Mouse (Mus musculus): ENCODE results near the gene Gpr119.

Gpr119 gene

GRCm38 (mm10) chrX:48674171-48674570 is at the start of gene Gpr119:
TSS of gene Gpr119 (minus strand) at chrX:48674478.
- in situ Hi-C loops (cut with MboI; ENCODE audit: low pct_unique_long_range_greater_than_20kb in 1 of 2, low sequenced_read_pairs in 2 of 2, unreplicated experiment in 1 of 2), result loop anchor here in 1 of 2 experiments (25.0 kb wide), 1 partner anchor 588 kb away; no protein-coding TSS in a partner anchor

GRCm38 (mm10) chrX:48712846-48713245 is 38.6 kb upstream of the Gpr119 start:
- in situ Hi-C loops (cut with MboI; ENCODE audit: low pct_unique_long_range_greater_than_20kb in 1 of 2, low sequenced_read_pairs in 2 of 2, unreplicated experiment in 1 of 2), result no loop called here

- in situ Hi-C loops (cut with MboI; ENCODE audit: low pct_unique_long_range_greater_than_20kb in 1 of 2, low sequenced_read_pairs in 2 of 2, unreplicated experiment in 1 of 2), result no loop called here
Measured at GRCm38 (mm10) chrX:48709701-48710100, 35.4 kb upstream of the Gpr119 start.

GRCm38 (mm10) chrX:48694864-48695371 is 20.6 kb upstream of the Gpr119 start, which contains the start of gene Rbmx2:
TSS of gene Rbmx2 (plus strand) at chrX:48695004.
- in situ Hi-C loops (cut with MboI; ENCODE audit: low pct_unique_long_range_greater_than_20kb in 1 of 2, low sequenced_read_pairs in 2 of 2, unreplicated experiment in 1 of 2), result loop anchor here in 1 of 2 experiments (25.0 kb wide), 1 partner anchor 617 kb away; no protein-coding TSS in a partner anchor

- in situ Hi-C loops (cut with MboI; ENCODE audit: low pct_unique_long_range_greater_than_20kb in 1 of 2, low sequenced_read_pairs in 2 of 2, unreplicated experiment in 1 of 2), result loop anchor here in 1 of 2 experiments (25.0 kb wide), 1 partner anchor 618 kb away; no protein-coding TSS in a partner anchor
Measured at GRCm38 (mm10) chrX:48694460-48694859, 20.2 kb upstream of the Gpr119 start.

GRCm38 (mm10) chrX:48683857-48684256 is 9.6 kb upstream of the Gpr119 start:
- in situ Hi-C loops (cut with MboI; ENCODE audit: low pct_unique_long_range_greater_than_20kb in 1 of 2, low sequenced_read_pairs in 2 of 2, unreplicated experiment in 1 of 2), result loop anchor here in 1 of 2 experiments (25.0 kb wide), 1 partner anchor 628 kb away; no protein-coding TSS in a partner anchor

- in situ Hi-C loops (cut with MboI; ENCODE audit: low pct_unique_long_range_greater_than_20kb in 1 of 2, low sequenced_read_pairs in 2 of 2, unreplicated experiment in 1 of 2), result loop anchor here in 1 of 2 experiments (25.0 kb wide), 1 partner anchor 629 kb away; no protein-coding TSS in a partner anchor
Measured at GRCm38 (mm10) chrX:48683451-48683850, 9.2 kb upstream of the Gpr119 start.

GRCm38 (mm10) chrX:48671714-48672113 is 2.6 kb downstream of the Gpr119 start:
- in situ Hi-C loops (cut with MboI; ENCODE audit: low pct_unique_long_range_greater_than_20kb in 1 of 2, low sequenced_read_pairs in 2 of 2, unreplicated experiment in 1 of 2), result loop anchor here in 1 of 2 experiments (25.0 kb wide), 1 partner anchor 591 kb away; no protein-coding TSS in a partner anchor

- in situ Hi-C loops (cut with MboI; ENCODE audit: low pct_unique_long_range_greater_than_20kb in 1 of 2, low sequenced_read_pairs in 2 of 2, unreplicated experiment in 1 of 2), result loop anchor here in 1 of 2 experiments (25.0 kb wide), 1 partner anchor 593 kb away; no protein-coding TSS in a partner anchor
Measured at GRCm38 (mm10) chrX:48669588-48669987, 4.7 kb downstream of the Gpr119 start.

- in situ Hi-C loops (cut with MboI; ENCODE audit: low pct_unique_long_range_greater_than_20kb in 1 of 2, low sequenced_read_pairs in 2 of 2, unreplicated experiment in 1 of 2), result loop anchor here in 1 of 2 experiments (25.0 kb wide), 1 partner anchor 595 kb away; no protein-coding TSS in a partner anchor
Measured at GRCm38 (mm10) chrX:48666807-48667206, 7.5 kb downstream of the Gpr119 start.

- in situ Hi-C loops (cut with MboI; ENCODE audit: low pct_unique_long_range_greater_than_20kb in 1 of 2, low sequenced_read_pairs in 2 of 2, unreplicated experiment in 1 of 2), result no loop called here
Measured at GRCm38 (mm10) chrX:48644122-48644521, 30.2 kb downstream of the Gpr119 start.

- in situ Hi-C loops (cut with MboI; ENCODE audit: low pct_unique_long_range_greater_than_20kb in 1 of 2, low sequenced_read_pairs in 2 of 2, unreplicated experiment in 1 of 2), result no loop called here
Measured at GRCm38 (mm10) chrX:48637032-48637431, 37.2 kb downstream of the Gpr119 start.

GRCm38 (mm10) chrX:48624054-48624420 is 50.2 kb downstream of the Gpr119 start:
- in situ Hi-C loops (cut with MboI; ENCODE audit: low pct_unique_long_range_greater_than_20kb in 1 of 2, low sequenced_read_pairs in 2 of 2, unreplicated experiment in 1 of 2), result no loop called here

GRCm38 (mm10) chrX:48623379-48624053 is 50.8 kb downstream of the Gpr119 start, which contains the start of gene Slc25a14:
TSS of gene Slc25a14 (plus strand) at chrX:48623413.
- in situ Hi-C loops (cut with MboI; ENCODE audit: low pct_unique_long_range_greater_than_20kb in 1 of 2, low sequenced_read_pairs in 2 of 2, unreplicated experiment in 1 of 2), result no loop called here

- in situ Hi-C loops (cut with MboI; ENCODE audit: low pct_unique_long_range_greater_than_20kb in 1 of 2, low sequenced_read_pairs in 2 of 2, unreplicated experiment in 1 of 2), result no loop called here
Measured at GRCm38 (mm10) chrX:48623049-48623378, 51.3 kb downstream of the Gpr119 start.

Measured in mouse embryonic stem cell (cell line).